Mouse (Mus musculus): ENCODE measurements around the gene Gm49450. TPM values are rescaled to one million over a fixed set of nuclear protein-coding genes. Genes with fewer than 3 reads are reported as not detected.

The Gm49450 gene
- total RNA-seq, 1 experiment from 2014 or later: 50.0 TPM

DNA sequence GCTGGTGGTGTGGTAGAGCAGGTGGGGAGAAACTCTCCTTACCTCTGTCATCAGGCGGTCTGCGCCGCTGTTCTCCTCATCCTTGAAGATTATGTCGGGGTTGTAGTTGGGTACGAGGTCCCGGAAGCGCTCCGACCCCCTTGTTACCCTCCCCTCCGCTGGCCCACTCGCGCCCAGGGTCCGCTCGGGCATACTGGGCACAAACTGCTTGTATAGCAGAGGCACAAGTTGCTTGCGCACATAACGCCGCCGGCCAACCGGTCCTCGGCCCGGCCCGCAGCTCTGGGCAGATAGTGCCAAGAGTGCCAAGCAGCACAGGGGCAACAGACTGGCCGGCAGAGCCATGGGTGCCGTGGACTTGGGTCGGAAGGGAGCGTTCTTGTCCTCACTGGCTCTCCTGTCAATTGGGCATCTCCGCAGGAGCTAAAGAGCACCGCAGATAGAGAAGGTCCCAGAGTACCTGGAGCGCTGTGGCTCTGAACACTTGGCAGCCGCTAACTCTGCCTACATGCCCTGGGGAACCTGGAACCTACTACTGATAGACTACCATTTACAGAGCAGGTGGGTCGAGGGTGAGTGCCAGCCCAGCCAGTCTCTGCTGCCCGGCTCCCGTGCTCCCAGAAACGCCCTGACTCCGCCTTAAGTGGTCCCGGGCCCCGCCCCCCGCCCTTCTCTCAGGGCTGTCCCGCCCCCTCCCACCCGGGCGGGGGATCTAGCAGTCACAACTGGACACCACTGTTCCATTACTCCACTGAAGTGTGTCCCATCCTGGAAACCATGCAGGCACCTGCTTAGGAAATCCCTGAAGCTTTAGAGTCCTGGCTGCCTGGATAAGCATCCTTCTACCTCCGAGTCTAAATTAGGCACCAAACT, 55.2 kb downstream of the Gm49450 start, which contains the start of gene Dhh:
TSS of gene Dhh (minus strand) at position 613 of the 873 bp plus-strand sequence.
- ATAC-seq (ENCODE audit: extremely low read depth, insufficient number of reproducible peaks, low FRiP score, poor library complexity, severe bottlenecking): no peak

DNA sequence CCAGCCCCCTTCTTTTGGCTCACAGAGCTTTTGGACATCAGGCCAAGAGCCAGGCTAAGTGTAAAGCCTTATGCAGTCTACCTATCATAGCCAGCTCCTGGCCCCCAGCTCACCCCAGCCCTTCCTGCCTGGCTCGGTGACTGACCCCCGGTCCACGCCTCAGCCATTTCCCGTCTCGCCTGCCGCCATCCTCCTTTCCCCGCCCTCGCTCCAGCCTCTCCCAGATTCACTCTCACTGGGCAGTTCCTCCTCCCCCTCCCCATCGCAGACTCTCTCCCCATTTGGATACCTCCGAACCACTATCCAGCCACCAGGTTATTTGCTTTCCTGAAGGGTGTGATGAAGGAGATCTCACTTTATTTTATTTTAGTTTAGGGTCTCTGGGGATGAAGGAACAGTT, 55.9 kb downstream of the Gm49450 start:
- ATAC-seq (ENCODE audit: extremely low read depth, insufficient number of reproducible peaks, low FRiP score, poor library complexity, severe bottlenecking): no peak

DNA sequence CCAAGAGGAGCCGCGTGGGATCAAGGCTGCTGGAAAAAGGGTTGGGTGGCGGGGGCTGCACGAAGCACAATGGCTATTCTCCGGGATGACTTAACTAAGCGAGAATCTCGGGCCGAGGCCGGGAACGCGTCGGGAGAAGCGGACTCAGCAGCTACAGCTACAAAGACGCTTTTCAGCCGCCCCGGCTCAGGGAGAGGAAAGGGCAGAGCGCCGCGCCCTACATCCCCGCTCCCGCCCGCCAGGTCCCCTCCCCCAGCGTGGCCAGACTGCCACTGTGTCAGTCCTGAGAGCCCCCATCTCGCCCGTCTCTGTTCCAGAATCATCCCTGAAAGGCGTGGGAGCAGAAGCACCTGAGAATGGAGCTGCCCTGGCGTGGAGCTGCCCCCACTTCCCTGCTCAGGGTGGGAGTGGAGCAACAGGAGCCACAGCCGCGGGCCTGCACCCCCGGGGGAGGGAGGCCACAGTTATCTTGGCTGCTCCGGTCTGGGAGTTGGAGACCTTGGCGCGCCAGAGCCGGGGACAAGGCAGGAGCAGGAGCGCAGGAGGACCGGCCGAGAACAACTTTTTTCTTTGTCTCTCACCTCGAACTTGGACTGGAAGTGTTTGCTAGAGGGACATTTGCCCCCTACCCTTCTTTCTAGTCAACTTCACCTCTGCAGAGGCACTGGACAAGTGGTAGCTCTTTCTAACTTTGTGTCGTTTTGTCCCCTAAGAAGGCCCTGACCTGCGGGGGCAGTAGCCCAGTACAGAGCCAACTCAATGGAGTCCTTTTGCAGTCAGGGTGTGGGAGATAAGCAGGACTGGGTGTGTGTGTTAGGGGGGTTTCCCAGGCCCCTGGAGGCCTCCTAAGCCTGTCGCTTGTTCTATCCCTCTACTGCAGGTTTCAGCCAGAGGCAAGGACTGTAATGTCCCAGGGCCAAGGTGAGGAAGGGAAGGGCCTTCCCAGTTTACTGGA, 57.4 kb downstream of the Gm49450 start:
- ATAC-seq (ENCODE audit: extremely low read depth, insufficient number of reproducible peaks, low FRiP score, poor library complexity, severe bottlenecking): no peak

DNA sequence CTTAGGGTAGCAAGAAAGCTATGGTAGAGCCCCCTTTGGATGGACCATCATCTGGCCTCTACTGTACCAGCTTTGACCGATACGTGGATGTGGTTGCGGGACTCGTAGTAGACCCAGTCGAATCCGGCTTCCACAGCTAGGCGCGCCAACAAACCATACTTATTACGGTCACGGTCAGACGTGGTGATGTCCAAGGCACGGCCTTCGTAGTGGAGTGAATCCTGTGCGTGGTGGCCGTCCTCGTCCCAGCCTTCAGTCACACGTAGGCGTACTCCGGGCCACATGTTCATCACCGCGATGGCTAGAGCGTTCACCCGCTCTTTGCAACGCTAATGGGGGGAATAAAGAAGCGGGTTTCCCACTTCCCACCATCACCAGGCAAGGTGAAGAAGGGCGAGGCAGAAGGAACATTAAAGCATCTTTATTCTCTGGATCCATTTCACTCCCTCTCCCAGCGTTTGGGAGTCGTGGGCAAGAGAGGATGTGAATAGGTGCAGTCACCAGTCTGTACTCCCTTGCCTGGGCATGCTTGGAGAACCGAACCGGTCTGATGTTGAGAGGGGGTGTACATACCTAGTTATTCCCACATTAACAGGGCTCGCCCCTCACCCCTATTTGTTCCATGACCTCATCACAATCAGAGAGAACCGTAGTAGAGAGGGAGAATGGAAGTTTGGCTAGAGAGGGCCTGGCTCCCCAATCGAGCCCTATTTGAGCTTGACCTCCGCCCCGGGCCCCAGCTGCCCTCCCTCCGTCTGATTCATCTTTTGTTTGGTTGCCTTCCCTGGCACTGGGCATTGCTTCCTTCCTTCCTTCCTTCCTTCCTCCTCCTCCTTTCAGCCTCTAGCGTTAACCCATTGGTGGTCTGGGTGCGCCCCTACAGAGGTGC, 58.4 kb downstream of the Gm49450 start:
- no peak for ATAC-seq (ENCODE audit: extremely low read depth, insufficient number of reproducible peaks, low FRiP score, poor library complexity, severe bottlenecking)

GRCm38 (mm10) chr15:98893940-98894745, 59.2 kb downstream of the Gm49450 start, which contains the start of gene Rhebl1:
Rhebl1 (minus strand) TSS chr15:98894540.
- ATAC-seq (ENCODE audit: extremely low read depth, insufficient number of reproducible peaks, low FRiP score, poor library complexity, severe bottlenecking): peak; percentile 13; the same call in 1 of the 2 replicates

- ATAC-seq (ENCODE audit: extremely low read depth, insufficient number of reproducible peaks, low FRiP score, poor library complexity, severe bottlenecking): no peak
Observed at GRCm38 (mm10) chr15:98893036-98893435, 60.3 kb downstream of the Gm49450 start.

- peak; percentile 68 for ATAC-seq (ENCODE audit: extremely low read depth, insufficient number of reproducible peaks, low FRiP score, poor library complexity, severe bottlenecking)
Observed at GRCm38 (mm10) chr15:98891907-98892606, 61.3 kb downstream of the Gm49450 start.

- ATAC-seq (ENCODE audit: extremely low read depth, insufficient number of reproducible peaks, low FRiP score, poor library complexity, severe bottlenecking): no peak
Observed at GRCm38 (mm10) chr15:98891198-98891742, 62.1 kb downstream of the Gm49450 start.

DNA sequence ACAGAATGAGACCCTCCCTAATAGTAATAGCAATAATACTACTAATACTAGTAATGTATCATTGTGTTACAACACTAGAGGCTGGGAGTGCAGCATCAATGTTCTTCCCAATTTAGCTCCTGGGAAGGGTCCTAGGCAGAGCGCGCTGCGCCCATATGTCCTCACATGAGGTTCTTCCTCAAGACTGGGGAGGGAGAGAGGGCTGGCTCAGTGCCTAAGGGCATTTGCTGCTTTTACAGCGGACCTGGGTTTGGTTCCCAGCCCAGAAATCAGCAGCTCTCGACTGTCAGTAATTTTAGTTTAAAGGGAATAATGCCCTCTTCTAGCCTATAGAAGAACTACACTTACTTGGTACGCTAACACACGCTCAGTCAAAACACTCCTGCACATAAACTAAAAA, 65.8 kb downstream of the Gm49450 start:
- no peak for ATAC-seq (ENCODE audit: extremely low read depth, insufficient number of reproducible peaks, low FRiP score, poor library complexity, severe bottlenecking)

DNA sequence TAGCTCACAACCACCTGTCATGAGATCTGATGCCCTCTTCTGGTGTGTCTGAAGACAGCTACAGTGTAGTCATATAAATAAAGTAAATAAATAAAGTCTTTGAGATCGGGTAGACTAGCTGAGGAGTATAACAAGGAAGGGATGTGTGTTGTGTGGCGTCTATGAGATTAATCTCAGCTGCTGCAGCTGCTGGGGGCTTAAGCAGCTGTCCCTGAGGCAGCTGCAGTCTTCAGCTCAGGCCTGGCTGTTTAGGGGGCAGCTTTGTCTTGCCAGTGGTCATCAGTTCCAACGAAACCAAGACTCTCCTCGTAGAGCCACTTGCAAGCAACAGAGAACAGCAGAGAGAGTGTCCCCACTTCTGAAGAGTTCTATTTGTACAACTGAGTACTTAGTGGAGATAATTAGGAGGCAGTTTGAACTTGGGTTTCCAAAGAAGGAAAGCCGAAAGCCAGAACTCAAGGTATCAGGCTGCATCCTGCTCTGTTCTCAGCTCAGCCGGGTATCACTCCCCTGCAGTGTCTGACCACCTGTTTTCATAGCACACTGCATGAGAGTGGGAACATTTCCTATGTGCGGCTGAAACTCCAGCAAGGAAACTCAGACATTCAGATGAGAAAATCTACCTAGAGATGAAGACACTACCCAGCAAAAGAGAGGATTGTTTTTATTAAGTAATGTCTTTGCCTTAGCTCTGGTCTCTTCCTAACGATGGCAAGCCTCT, 66.5 kb downstream of the Gm49450 start:
- no peak for ATAC-seq (ENCODE audit: extremely low read depth, insufficient number of reproducible peaks, low FRiP score, poor library complexity, severe bottlenecking)

GRCm38 (mm10) chr15:98884106-98884505, 69.2 kb downstream of the Gm49450 start:
- no peak for ATAC-seq (ENCODE audit: extremely low read depth, insufficient number of reproducible peaks, low FRiP score, poor library complexity, severe bottlenecking)

DNA sequence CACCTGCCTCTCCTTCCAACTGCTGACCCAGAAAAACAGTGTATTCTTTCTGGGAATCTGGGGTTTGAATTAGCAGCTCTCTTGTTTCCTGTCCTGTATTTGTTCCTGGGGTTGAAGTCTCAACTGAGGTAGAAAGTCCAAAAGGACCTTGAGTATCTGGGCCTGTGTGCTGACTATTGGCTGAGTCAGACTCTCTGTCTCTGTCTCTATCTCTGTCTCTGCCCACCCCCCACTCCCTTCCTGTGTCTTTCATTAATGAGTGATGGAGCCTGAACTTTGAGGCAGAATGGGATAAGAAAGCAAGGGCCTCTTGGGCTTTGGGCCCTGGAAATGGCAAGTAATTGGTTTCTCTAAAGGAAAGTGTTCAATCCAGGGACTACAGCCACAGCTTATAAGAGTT, 69.7 kb downstream of the Gm49450 start:
- no peak for ATAC-seq (ENCODE audit: extremely low read depth, insufficient number of reproducible peaks, low FRiP score, poor library complexity, severe bottlenecking)

Other genes starting within 250 kb of the Gm49450 start
- gene Ccdc65, start 245.3 kb downstream of the Gm49450 start, total RNA-seq (2017): not detected in 2 replicates
- 5.6 and 10.9 TPM in 2 replicates for gene Fkbp11, start 225.4 kb downstream of the Gm49450 start, total RNA-seq (2017)
- 53.5 and 60.3 TPM in 2 replicates for gene Arf3, start 190.3 kb downstream of the Gm49450 start, total RNA-seq (2017)
- gene Wnt10b, start 175.4 kb downstream of the Gm49450 start, total RNA-seq (2017): 0.58 and 0.74 TPM in 2 replicates
- not detected in 2 replicates for gene Wnt1, start 163.7 kb downstream of the Gm49450 start, total RNA-seq (2017)
- 0.12 and 0.25 TPM in 2 replicates for gene Ddn, start 144.1 kb downstream of the Gm49450 start, total RNA-seq (2017)
- 107 and 111 TPM in 2 replicates for gene Prkag1, start 122.0 kb downstream of the Gm49450 start, total RNA-seq (2017)
- gene Kmt2d, start 82.3 kb downstream of the Gm49450 start, total RNA-seq (2017): 95.0 and 109 TPM in 2 replicates
- gene Rhebl1, start 59.0 kb downstream of the Gm49450 start, total RNA-seq (2017): 18.3 and 20.0 TPM in 2 replicates
- 0.70 TPM in 1 of 2 replicates, not detected in the other for gene Dhh, start 55.0 kb downstream of the Gm49450 start, total RNA-seq (2017)
- 144 and 182 TPM in 2 replicates for gene Lmbr1l, start 35.3 kb downstream of the Gm49450 start, total RNA-seq (2017)
- gene Tuba1b, start 19.0 kb downstream of the Gm49450 start, total RNA-seq (2017): 88.6 and 108 TPM in 2 replicates
- gene Tuba1a, start 152 bp upstream of the Gm49450 start, total RNA-seq (2017): 92.1 and 114 TPM in 2 replicates
- gene Tuba1c, start 76.3 kb upstream of the Gm49450 start, total RNA-seq (2017): 42.7 and 43.3 TPM in 2 replicates
- gene Prph, start 101.6 kb upstream of the Gm49450 start, total RNA-seq (2017): not detected in 2 replicates
- 0.23 TPM in 1 of 2 replicates, not detected in the other for gene Troap, start 121.0 kb upstream of the Gm49450 start, total RNA-seq (2017)
- not detected in 2 replicates for gene C1ql4, start 134.3 kb upstream of the Gm49450 start, total RNA-seq (2017)
- gene Dnajc22, start 139.6 kb upstream of the Gm49450 start, total RNA-seq (2017): not detected in 2 replicates
- not detected in 2 replicates for gene Spats2, start 172.4 kb upstream of the Gm49450 start, total RNA-seq (2017)